Mouse (Mus musculus) embryo, embryonic 11 days (tissue): ENCODE data around the gene Gm49450.
"Not testable (repeated sequence)": the region's sequence is repeated elsewhere in the genome, so short reads cannot be mapped to it uniquely, and the experiment has no call there.

Experiments used
- DNase-seq: peaks from one replicate; pipeline ENCODE4 v3.0.0-alpha.2; 2015

Gm49450 gene

DNA sequence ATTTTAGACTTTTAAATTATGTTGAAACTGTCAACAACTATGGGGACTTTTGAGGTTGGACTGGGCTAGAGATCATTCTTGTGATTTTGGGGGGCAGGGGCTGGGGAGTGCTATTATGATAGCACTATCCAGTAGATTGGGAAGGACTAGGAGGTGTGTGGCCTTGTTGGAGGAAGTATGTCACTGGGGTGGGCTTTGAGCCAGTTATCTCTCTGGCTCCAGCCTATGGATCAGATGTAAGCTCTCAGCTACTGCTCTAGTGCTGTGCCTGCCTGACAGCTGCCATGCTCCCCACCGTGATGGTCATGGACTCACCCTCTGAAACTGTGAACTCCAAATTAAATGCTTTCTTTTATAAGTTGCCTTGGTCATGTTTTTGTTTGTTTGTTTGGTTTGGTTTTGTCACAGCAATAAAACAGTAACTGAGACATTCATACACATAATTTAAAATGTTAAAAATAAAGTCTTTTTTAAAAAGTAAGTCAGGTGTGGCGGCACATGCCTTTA, 30.3 kb downstream of the Gm49450 start:
- no peak for DNase-seq

DNA sequence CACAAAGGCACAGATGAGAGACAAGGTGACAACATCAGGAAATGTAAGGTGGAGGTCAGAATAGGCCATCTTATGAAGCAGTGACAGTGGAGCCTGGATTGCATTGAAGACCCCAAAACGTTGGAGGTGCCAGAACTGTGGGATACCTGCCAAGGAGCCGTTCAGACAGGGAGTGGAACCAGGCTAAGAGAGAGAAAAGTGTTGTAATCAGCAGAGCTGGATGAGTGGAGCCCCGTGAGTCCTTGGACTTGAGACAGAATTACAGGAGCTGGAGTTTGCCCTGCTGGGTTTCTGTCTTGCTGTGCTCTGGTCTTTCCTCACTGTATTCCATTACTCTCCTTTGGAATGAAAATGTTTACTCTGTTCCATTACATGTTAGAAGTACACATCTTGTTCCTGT, 30.8 kb downstream of the Gm49450 start:
- DNase-seq = no peak

DNA sequence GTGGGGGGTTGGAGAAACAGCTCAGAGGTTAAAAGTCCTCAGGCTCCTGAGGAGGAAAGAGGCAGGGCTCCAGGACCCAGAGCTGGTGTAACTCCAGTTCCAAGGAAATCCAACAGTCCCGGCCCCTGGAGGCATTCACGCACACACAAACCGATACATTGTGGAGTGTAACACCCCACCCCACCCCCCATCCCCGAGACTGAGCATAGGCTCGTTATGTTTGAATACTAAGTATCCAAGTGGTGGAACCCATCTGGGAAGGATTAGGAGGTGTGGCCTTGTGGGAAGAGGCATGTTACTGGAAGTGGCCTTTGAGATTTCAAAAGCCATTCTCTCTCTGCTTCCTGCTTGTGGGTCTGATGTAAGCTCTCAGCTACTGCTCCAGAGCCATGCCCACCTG, 31.8 kb downstream of the Gm49450 start:
- no peak for DNase-seq

DNA sequence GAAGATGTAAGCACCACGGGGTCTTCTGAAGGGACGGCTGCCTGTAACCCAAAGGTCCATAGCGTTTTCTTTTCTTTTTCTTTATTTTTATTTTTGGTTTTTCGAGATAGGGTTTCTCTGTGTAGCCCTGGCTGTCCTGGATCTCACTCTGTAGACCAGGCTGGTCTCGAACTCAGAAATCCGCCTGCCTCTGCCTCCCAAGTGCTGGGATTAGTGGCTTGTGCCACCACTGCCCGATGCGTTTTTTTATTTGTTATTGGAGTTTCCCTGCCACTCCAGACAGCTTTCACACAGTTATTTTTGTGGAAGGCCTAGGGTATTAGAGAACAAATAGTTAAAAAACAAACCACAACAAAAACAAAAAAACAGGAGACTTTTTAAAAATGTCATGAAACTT, 34.9 kb downstream of the Gm49450 start:
- DNase-seq = not testable (repeated sequence)

GRCm38 (mm10) chr15:98917538-98918498, 35.5 kb downstream of the Gm49450 start, which contains the start of gene Lmbr1l:
TSS of gene Lmbr1l (minus strand) at chr15:98918231.
- peak; percentile 100 for DNase-seq

GRCm38 (mm10) chr15:98917091-98917490, 36.3 kb downstream of the Gm49450 start:
- peak; percentile 48 for DNase-seq

DNA sequence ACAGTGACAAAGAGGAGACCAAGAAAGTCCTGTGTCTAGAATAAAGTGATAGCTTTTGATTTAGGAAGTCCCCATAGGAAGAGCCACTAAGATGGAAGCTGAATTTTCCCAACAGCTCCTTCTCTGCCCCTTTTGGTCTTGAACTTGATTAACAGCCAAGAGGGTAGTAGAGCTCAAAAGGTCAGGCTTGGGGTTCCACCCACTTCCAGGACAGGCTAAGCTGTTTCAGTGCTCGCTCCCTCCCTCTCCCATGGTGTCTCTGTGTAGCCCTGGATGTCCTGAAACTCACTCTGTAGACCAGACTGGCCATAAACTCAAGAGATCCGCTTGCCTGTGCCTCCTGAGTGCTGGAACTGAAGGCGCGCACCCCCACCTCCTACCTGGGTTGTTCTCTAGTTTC, 37.3 kb downstream of the Gm49450 start:
- no peak for DNase-seq

DNA sequence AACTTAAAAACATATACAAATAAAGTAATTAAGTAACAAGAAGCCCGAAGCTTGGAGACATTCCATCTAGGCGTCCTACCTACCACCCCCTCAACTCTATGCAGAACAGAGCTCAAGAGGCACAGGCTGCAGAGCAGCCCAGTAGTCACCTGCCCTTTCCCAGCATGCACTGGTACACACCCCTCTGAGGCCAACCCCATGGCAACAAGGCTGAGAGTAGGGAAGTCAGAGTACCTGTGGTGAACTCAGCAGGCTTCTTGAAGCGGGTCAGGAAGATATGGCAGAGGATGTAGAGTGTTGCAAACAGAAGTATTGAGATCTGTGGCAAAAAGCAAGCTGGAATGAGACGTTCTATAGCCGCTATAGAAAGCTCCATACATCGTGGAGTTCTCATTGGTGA, 38.4 kb downstream of the Gm49450 start:
- DNase-seq = no peak

GRCm38 (mm10) chr15:98904692-98905091, 48.7 kb downstream of the Gm49450 start:
- DNase-seq = peak; percentile 81

GRCm38 (mm10) chr15:98902600-98902999, 50.8 kb downstream of the Gm49450 start:
- no peak for DNase-seq

- no peak for DNase-seq
Observed at GRCm38 (mm10) chr15:98901530-98901929, 51.8 kb downstream of the Gm49450 start.

DNA sequence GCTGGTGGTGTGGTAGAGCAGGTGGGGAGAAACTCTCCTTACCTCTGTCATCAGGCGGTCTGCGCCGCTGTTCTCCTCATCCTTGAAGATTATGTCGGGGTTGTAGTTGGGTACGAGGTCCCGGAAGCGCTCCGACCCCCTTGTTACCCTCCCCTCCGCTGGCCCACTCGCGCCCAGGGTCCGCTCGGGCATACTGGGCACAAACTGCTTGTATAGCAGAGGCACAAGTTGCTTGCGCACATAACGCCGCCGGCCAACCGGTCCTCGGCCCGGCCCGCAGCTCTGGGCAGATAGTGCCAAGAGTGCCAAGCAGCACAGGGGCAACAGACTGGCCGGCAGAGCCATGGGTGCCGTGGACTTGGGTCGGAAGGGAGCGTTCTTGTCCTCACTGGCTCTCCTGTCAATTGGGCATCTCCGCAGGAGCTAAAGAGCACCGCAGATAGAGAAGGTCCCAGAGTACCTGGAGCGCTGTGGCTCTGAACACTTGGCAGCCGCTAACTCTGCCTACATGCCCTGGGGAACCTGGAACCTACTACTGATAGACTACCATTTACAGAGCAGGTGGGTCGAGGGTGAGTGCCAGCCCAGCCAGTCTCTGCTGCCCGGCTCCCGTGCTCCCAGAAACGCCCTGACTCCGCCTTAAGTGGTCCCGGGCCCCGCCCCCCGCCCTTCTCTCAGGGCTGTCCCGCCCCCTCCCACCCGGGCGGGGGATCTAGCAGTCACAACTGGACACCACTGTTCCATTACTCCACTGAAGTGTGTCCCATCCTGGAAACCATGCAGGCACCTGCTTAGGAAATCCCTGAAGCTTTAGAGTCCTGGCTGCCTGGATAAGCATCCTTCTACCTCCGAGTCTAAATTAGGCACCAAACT, 55.2 kb downstream of the Gm49450 start, which contains the start of gene Dhh:
Gene Dhh, minus strand, starts transcription at position 613 of the 873 bp plus-strand sequence.
- DNase-seq = peak; percentile 68

- peak; percentile 33 for DNase-seq
Observed at GRCm38 (mm10) chr15:98897495-98897894, 55.9 kb downstream of the Gm49450 start.

- peak; percentile 84 for DNase-seq
Observed at GRCm38 (mm10) chr15:98895635-98896589, 57.4 kb downstream of the Gm49450 start.

DNA sequence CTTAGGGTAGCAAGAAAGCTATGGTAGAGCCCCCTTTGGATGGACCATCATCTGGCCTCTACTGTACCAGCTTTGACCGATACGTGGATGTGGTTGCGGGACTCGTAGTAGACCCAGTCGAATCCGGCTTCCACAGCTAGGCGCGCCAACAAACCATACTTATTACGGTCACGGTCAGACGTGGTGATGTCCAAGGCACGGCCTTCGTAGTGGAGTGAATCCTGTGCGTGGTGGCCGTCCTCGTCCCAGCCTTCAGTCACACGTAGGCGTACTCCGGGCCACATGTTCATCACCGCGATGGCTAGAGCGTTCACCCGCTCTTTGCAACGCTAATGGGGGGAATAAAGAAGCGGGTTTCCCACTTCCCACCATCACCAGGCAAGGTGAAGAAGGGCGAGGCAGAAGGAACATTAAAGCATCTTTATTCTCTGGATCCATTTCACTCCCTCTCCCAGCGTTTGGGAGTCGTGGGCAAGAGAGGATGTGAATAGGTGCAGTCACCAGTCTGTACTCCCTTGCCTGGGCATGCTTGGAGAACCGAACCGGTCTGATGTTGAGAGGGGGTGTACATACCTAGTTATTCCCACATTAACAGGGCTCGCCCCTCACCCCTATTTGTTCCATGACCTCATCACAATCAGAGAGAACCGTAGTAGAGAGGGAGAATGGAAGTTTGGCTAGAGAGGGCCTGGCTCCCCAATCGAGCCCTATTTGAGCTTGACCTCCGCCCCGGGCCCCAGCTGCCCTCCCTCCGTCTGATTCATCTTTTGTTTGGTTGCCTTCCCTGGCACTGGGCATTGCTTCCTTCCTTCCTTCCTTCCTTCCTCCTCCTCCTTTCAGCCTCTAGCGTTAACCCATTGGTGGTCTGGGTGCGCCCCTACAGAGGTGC, 58.4 kb downstream of the Gm49450 start:
- peak; percentile 37 for DNase-seq

GRCm38 (mm10) chr15:98893940-98894745, 59.2 kb downstream of the Gm49450 start, which contains the start of gene Rhebl1:
TSS of gene Rhebl1 (minus strand) at chr15:98894540.
- DNase-seq = peak; percentile 52

GRCm38 (mm10) chr15:98893036-98893435, 60.3 kb downstream of the Gm49450 start:
- DNase-seq = no peak

- peak; percentile 86 for DNase-seq
Observed at GRCm38 (mm10) chr15:98891907-98892606, 61.3 kb downstream of the Gm49450 start.

DNA sequence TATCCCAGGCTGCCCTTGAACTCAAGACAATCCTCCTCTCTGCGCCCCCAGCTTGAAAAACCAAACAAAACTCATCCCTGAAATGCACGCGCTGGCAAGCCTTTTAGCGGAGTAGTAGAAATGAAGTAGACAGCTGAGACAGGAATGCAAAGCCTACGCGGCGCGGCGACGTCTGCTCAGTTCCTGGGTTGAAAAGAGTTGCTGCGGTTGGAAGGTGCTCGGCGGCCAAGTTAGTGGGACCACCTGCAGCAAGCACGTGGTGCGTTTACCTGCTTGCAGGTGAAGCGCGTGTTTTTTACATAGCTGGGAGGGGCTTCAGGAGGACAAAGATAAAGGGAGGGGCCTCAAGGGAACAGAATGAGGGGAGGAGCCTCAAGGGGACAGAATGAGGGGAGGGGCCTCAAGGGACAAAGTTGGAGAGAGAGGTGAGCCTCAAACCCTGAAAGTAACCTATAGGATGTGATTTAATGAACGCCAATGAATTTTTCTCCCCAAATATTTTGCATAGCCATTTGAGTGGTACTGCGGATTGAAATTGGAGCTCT, 62.1 kb downstream of the Gm49450 start:
- DNase-seq = no peak
